Mouse (Mus musculus): ENCODE measurements around the gene Tbck.

DNA sequence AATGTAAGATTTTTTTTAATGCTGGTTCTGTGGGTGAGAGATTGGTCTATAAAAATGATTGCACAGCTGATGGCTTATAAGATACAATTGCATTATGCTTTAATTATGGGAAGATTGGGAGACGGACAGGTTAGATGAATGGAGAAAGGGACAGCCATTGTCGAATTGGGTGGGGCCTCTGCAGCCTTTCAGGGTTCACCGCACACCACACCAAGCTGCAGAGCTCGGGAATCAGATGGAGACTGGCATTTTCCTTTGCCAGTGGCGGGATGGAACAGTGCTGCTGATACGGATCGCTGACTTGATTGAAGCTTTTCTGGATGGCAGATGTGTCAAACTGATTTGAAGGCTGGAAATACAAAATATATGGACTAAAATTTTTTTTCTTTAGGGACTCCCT, 88.1 kb downstream of the Tbck start:
- TF ChIP-seq CTCF (IDR thresholded peaks at IDR 0.05; ENCODE audit: low read depth) (no peak), EP300 (optimal IDR thresholded peaks at IDR 0.05) (no peak)
